Mouse (Mus musculus) left cerebral cortex, adult 2 months (tissue): ENCODE data around the gene Washc4. TPM values are rescaled to one million over a fixed set of nuclear protein-coding genes. Genes with fewer than 3 reads are reported as not detected.

Experiments
- DNase-seq, 2 experiments: peaks; one replicate each; pipeline ENCODE4 v3.0.0; 2021 to 2022; ENCODE audit warnings: low spot score in 2 of 2, mixed read lengths in 1 of 2; ENCODE audit errors: extremely low spot score in 1 of 2
- H3K27ac ChIP-seq: fragments of 200-600 bp; 2 replicates; pipeline ENCODE4 v1.8.1; 2022
- H3K4me3 ChIP-seq: fragments of 200-600 bp; 2 replicates; pipeline ENCODE4 v1.8.1; 2022
- CTCF ChIP-seq: fragments of 200-600 bp; IDR thresholded peaks from 2 replicates; pipeline ENCODE4 v1.8.1; 2022; ENCODE audit warnings: antibody characterized with exemption, mild to moderate bottlenecking, moderate library complexity
- intact Hi-C: fragments of 180-260 bp; cut with DNase I; formaldehyde crosslinking; loops from one replicate; pipeline ENCODE4 v1.15.1; 2025
- total RNA-seq, 2 experiments: library from RNA; stranded (reverse); gene quantifications; 2 replicates each; pipeline ENCODE4 v1.2.3; 2021

The Washc4 gene
- total RNA-seq, 2 experiments from 2014 or later: 24.1 to 25.5 TPM

DNA sequence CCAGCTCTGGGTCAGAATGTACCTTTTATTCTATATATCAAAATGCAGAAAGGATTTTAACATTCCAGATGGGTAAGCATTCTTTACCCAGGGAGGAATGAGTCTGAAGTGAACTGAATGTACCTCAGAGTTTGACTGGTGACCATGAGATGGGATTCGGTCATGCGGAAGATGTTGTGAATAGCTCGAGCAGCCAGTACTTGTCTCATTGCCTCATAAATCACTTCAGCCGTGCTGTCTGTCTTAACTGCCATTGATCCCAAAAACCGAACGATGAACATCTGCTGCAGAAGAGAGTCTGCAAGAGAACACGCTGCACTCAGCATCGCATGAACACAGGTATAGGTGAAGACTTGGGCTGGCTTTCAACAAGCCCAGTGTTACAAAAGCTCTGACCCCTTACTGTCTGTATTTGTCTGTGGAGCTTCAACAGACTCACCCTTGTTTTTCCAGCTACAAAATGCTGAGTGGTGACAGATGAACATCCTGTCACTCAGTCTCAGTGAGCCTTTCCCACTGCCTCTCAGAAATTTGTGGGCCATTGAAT, 62.2 kb downstream of the Washc4 start:
- no peak overlapping the region for H3K27ac ChIP-seq
- TF ChIP-seq CTCF: no peak
- intact Hi-C loops: no loop called here
- no peak overlapping the region for H3K4me3 ChIP-seq
- DNase-seq: no peak

DNA sequence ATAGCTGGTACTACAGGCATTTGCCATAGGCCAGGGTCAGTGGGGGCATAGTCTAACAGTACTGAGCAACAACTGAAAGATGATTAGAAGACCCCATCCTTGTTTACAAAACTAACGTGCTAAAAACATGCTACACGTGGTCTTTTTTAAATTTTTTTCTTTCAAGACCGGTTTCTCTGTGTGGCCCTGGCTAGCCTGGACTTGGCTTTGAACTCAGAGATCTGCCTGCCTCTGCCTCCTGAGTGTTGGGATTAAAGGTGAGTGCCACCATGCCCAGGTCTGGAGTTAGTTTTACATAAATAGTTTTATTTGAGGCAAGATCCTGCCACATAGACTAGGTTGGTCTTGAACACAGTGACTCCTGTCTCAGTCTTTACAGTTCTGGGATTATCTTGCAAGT, 63.6 kb downstream of the Washc4 start:
- H3K4me3 ChIP-seq: no peak overlapping the region
- no peak for DNase-seq
- no peak for TF ChIP-seq CTCF
- no peak overlapping the region for H3K27ac ChIP-seq
- intact Hi-C loops: no loop called here

DNA sequence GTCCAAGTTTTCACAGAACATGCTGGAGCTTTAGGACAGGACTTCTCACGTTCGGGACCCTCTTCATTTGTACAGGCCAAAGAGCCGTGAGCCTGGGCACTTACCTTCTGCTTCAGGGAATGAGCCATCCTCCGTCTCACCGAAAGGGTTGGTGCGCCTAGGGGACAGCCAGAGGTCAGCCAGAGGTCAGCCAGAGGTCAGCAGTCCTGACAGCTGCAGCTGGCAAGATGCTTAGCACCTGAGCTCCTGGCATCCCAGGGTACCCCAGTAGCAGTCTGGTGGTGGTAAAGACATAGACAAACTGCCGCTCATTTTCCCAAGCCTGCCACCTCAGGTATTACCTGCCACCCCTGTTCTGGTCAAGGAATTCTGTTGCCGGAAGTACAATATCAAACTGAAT, 65.0 kb downstream of the Washc4 start:
- Histone ChIP-seq H3K4me3 (no peak overlapping the region), H3K27ac (no peak overlapping the region)
- no peak for DNase-seq
- intact Hi-C loops: no loop called here
- TF ChIP-seq CTCF: no peak

DNA sequence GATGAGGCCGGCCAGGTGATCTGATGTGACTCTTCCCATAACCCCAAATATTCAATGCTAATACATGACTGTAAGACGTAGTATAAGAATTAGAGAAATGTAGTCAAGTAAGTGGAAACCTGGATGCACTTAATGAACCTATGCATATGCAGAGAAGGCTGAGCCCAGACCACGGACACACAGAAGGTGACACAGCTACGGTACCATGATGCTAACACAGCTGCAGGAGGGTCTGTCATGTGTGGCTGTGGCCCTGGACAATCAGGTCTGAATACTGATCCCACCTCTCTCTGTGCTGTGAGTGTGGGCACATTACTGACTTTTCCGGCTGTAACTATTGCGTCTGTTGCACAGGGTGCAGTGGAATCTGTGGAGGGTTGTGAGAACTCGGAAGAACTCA, 67.0 kb downstream of the Washc4 start:
- no peak for DNase-seq
- H3K4me3 ChIP-seq: no peak overlapping the region
- intact Hi-C loops: no loop called here
- no peak for TF ChIP-seq CTCF
- H3K27ac ChIP-seq: no peak overlapping the region

DNA sequence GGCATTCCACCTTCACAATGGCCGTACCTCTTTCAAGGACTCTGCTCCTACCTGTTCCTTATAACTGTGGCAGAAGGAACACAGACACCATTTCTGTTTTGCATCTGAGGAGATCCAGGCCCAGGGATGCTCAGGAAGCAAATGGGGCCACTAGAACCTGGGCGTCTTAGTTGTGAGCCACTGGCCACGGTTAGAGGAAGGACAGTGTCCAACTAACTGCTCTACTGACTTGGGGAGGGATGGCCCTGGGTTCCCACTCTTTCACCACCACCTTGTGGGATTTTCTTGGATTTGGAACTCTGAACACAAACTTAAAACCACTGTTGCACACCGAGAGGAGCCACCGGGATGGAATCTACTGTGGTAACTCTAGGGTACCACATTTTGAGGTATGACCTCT, 68.3 kb downstream of the Washc4 start:
- H3K27ac ChIP-seq: no peak overlapping the region
- no peak overlapping the region for H3K4me3 ChIP-seq
- TF ChIP-seq CTCF: no peak
- intact Hi-C loops: no loop called here
- DNase-seq: no peak

DNA sequence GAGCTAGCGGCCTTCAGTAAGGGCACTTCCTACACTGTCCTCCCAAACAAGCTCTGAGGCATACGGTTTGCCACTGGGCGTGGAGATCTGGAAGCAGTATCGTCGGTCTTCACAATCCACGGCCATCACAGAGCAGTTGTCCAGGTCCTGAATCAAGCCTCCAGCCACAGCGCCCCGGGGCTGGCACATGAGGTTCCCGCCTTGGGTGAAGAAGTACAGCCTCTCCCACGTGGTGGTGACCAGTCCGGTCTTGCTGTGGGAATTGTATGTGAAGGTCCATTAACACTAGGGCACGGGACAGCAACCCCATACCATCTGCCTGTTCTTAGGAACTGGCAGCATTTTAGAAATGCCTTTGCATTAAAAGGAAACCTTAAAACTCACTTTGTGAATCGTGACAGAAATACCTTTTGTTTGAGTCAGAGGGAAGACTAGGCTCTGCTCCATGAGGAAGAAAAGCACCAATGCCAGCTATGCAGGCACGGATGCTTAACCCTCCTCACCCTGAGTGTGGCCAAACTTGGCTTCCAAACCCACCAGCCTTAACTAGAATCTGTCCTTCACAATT, 69.2 kb downstream of the Washc4 start:
- H3K27ac ChIP-seq: no peak overlapping the region
- no peak for TF ChIP-seq CTCF
- DNase-seq: no peak
- intact Hi-C loops: no loop called here
- no peak overlapping the region for H3K4me3 ChIP-seq

DNA sequence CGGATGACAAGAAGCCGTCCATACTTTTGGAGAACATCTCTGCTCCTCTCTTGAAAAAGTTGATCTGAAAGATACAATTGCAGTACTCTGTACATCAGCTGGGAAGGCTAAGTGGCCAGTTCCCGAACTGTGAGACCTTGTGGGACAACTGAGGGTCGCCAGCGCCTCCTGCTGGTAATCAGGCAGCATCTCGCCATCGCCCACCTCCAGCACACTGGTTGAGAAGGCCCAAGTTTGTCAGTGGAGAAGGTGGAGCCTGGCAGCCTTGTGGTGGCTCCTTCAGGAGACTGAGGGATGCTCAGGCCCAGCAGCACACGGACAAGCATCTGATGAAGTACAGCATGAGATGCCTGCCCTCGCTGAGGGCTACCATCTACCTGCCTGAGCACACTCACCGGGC, 73.8 kb downstream of the Washc4 start:
- peak; percentile 52 for TF ChIP-seq CTCF
- no peak for DNase-seq
- intact Hi-C loops: loop anchor here (5.0 kb wide), 1 partner anchor 160 kb away; no protein-coding TSS in a partner anchor

DNA sequence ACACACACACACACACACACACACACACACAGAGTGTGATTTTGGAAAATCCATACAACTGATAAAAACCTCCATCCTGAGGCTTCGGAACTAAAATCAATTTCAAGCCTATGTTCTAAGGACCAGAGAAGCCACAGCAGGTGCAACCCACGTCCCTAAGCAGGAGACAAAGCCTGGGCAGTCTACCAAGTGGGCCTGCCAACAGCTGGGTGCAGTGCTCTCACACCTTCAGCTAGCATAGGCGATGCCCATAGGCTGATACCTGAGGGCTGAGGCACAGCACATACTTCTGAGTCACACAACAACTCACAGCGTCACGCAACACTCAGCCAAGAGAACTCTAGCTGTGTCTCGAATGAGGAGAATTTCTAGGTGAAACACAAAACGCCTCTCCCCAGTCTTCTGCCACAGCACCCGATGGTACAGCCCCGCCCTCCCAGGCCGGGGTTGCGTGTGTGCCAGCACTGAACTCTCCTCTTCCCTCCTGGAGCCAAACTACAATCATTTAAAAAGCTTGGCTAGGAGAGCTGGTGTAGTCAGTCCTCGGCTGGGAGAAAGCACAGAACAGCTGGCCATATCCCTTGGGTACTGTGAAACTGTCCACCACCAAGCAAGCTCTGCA, 75.4 kb downstream of the Washc4 start:
- H3K27ac ChIP-seq: no peak overlapping the region
- no peak for TF ChIP-seq CTCF
- intact Hi-C loops: loop anchor here (5.0 kb wide), 1 partner anchor 158 kb away; no protein-coding TSS in a partner anchor
- DNase-seq: no peak
- no peak overlapping the region for H3K4me3 ChIP-seq

More for the DNA sequence above, 73.8 kb downstream of the Washc4 start:
- Histone ChIP-seq H3K4me3 (no peak overlapping the region), H3K27ac (no peak overlapping the region)

DNA sequence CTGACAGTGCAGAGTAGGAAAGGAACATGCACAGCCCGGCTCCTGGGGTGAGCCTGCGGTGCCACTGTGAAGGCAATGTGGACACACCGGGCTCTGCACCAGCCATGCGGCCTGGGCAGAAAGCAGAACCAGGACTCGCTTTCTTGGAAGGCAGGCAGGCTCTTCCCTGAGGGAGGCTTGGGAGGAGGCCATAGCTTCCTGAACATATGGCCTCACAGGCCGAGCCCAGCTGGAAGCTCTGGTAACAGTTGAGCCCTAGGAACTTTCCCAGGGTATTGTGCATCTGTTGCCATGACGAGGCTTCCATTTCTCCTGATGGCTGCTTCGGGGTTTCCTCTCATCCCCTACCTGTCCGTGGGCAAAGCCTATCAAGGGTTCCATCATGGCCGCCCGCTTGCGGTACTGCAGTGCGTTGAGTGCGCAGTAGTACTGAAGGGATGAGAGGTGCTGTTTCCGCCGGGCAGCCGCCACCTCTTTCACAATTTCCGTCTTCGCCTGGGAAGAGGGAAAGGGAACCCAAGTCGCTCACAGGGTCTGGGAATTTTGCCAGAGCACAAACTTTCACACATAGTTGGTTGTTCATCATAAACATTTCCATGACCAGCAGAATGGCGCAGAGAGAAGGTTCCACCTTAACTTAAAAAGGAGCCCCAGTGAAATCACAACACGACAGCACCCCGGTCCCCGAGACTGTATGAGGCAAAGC, 77.0 kb downstream of the Washc4 start:
- TF ChIP-seq CTCF: no peak
- Histone ChIP-seq H3K4me3 (no peak overlapping the region), H3K27ac (no peak overlapping the region)
- DNase-seq: no peak
- intact Hi-C loops: no loop called here

DNA sequence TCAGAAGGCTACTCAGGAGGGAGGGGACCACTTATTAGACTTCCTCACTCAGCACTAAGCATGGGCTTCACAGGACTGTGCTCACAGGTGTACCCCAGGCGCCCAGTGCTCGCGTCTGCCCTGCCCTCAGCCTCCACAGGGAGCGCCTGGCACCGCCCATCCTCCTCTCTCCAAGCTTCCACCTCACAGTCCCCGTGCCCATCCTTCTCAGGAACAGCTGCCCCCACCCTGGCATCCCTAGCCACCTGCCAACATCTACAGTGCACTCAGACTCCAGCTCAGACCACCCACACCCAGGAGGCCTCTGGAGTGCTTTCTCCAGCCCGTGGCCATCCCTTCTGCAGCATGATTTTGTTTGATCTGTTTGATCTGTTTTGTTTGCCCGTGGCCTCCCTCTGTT, 80.5 kb downstream of the Washc4 start:
- Histone ChIP-seq H3K27ac (no peak overlapping the region), H3K4me3 (no peak overlapping the region)
- no peak for DNase-seq
- no peak for TF ChIP-seq CTCF
- intact Hi-C loops: no loop called here

DNA sequence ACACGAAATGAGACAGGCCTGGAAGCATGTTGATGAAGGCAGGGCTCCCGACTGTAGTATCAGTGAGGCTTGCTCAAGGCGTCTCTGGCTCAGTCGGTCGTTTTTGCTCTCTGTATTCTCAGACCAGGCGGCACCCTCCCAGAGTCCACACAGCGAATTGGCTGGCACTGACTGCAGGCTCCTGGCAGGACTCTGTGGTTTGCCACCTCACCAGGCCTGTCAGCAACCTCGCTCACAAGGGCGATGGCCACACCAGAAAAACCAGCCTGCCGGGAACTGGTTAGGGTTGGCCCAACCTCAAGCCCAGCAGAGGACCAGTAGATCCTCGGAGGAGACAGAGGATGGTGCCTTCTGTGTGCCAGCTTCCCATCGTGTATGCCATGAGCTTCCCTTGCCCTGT, 81.3 kb downstream of the Washc4 start:
- intact Hi-C loops: no loop called here
- H3K27ac ChIP-seq: no peak overlapping the region
- no peak for TF ChIP-seq CTCF
- no peak overlapping the region for H3K4me3 ChIP-seq
- DNase-seq: no peak

DNA sequence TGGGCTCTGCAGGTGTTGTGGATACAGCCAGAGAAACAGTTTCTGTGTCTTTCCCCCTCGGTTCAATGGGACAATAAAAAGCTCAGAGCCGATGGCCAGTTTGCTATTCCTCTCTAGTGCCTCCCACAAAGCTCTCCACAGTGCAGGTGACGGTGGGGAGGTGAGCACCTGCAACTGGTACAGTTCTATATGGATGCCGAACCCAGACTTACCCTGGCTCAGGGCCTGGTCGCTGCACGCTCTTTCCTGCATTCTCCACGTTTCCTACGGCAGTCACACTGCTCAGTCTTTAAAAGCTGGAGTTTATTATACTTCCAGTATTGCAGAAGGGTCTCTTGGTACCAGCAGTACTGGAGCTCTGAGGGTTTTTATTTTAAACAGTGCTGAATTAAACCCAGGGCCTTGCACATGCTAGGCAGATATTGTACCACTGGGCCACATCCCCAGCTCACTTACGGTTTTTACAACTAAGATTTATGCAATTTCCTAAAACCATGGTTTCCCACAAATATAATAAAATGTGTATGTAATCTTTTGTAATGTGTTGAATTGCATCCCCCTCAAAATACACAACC, 83.6 kb downstream of the Washc4 start:
- no peak overlapping the region for H3K4me3 ChIP-seq
- no peak for TF ChIP-seq CTCF
- no peak overlapping the region for H3K27ac ChIP-seq
- intact Hi-C loops: no loop called here
- no peak for DNase-seq
